In the genomic region with DNA sequence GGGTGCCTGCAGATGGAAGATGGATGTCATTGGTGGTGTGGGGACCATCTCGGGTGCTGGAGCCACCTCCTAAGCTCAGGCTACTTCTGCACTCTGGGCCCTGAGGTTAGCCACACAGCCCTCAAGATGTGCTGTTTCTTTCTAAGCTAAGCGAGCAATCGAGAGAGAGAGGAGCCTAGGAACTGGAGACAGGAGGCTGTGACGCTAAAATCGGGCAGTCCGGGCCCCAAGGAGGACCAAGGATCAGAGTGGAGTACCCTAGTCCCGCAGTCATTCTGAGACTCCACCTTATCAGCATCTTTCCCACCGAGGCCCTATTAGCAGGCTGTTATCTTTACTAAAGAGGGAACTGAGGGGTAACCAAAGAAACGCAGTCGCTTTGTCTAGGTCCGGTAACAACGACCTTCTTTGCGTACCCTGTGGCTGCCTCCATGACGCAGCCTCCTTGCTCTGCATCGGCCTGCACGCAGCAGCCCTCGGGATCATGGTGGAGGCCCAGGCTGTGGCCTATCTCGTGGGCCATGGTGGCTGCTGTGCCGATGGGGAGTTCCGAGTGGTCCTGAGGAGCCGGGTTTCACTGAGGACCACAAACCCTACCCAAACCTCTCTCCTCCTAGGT, we compare ENCODE assay signal across 8 mouse cellular contexts. TPM values are rescaled to one million over a fixed set of nuclear protein-coding genes. Genes with fewer than 3 reads are reported as not detected.
A peak's percentile ranks its signal among the peaks of the same experiment; 100 is the strongest.
DNase-seq lines count a peak whose midpoint lies in the region; ATAC-seq and TF ChIP-seq lines count a peak whose summit lies in the region.

No protein-coding gene starts in this region.

- H3K9me3 ChIP-seq in liver, embryonic 11.5 days (ENCODE audit: control insufficient read depth, low read length) = no peaks in the 10 kb centered on the region
- H3K9me3 ChIP-seq in embryonic facial prominence, embryonic 14.5 days (ENCODE audit: control insufficient read depth, low read length) = no peaks in the 10 kb centered on the region
- H3K9me3 ChIP-seq in intestine, embryonic 14.5 days (ENCODE audit: control insufficient read depth, low read length) = no peaks in the 10 kb centered on the region
- no peaks in the 10 kb centered on the region for H3K9me3 ChIP-seq in neural tube, embryonic 13.5 days

- H3K27me3 ChIP-seq in liver, embryonic 11.5 days (replicated peaks; ENCODE audit: control insufficient read depth, insufficient read depth, low read length) = peaks cover 61% of the 10 kb centered on the region
- peaks cover 45% of the 10 kb centered on the region for H3K27me3 ChIP-seq in embryonic facial prominence, embryonic 14.5 days (replicated peaks; ENCODE audit: control insufficient read depth, insufficient read depth, low read length)
- peaks cover 52% of the 10 kb centered on the region for H3K27me3 ChIP-seq in intestine, embryonic 14.5 days (replicated peaks; ENCODE audit: control insufficient read depth, insufficient read depth, low read length)
- H3K27me3 ChIP-seq in neural tube, embryonic 13.5 days = peaks cover 62% of the 10 kb centered on the region
- H3K27me3 ChIP-seq in thymus, adult 2 months (ENCODE audit: control insufficient read depth, insufficient read depth, low read length) = peaks cover 15% of the 10 kb centered on the region

- H3K36me3 ChIP-seq in liver, embryonic 11.5 days (ENCODE audit: control insufficient read depth, insufficient read depth, low read length) = no peaks in the 10 kb centered on the region
- H3K36me3 ChIP-seq in embryonic facial prominence, embryonic 14.5 days (ENCODE audit: control insufficient read depth, insufficient read depth, low read length) = no peaks in the 10 kb centered on the region
- no peaks in the 10 kb centered on the region for H3K36me3 ChIP-seq in intestine, embryonic 14.5 days (ENCODE audit: control insufficient read depth, insufficient read depth, low read length)
- H3K36me3 ChIP-seq in neural tube, embryonic 13.5 days = no peaks in the 10 kb centered on the region
- H3K36me3 ChIP-seq in thymus, adult 2 months (ENCODE audit: control insufficient read depth, insufficient read depth, low read length) = no peaks in the 10 kb centered on the region

- no peak overlapping the region for H3K27ac ChIP-seq in liver, embryonic 11.5 days (ENCODE audit: low read depth, low read length)
- H3K27ac ChIP-seq in embryonic facial prominence, embryonic 14.5 days (replicated peaks; ENCODE audit: low read depth, low read length) = no peak overlapping the region
- no peak overlapping the region for H3K27ac ChIP-seq in intestine, embryonic 14.5 days (ENCODE audit: low read depth)
- no peak overlapping the region for H3K27ac ChIP-seq in neural tube, embryonic 13.5 days (replicated peaks)
- H3K27ac ChIP-seq in thymus, adult 2 months (ENCODE audit: control insufficient read depth, insufficient read depth, low read length) = no peak overlapping the region

- DNase-seq in liver, embryonic 11.5 days (ENCODE audit: low spot score) = no peak
- no peak for DNase-seq in liver
- no peak for DNase-seq in embryonic facial prominence, embryonic 14.5 days (ENCODE audit: low spot score)
- no peak for DNase-seq in intestine, embryonic 14.5 days (ENCODE audit: low spot score)
- no peak for DNase-seq in thymus, adult 2 months
- DNase-seq in cerebellum, adult 9-10 months = no peak
- no peak for DNase-seq in adrenal gland, postnatal 25 days

- ATAC-seq in liver, embryonic 11.5 days (replicated peaks; ENCODE audit: low FRiP score) = no peak
- ATAC-seq in embryonic facial prominence, embryonic 14.5 days (ENCODE audit: low read depth) = no peak
- no peak for ATAC-seq in intestine, embryonic 14.5 days (replicated peaks; ENCODE audit: low FRiP score, low TSS enrichment, low read depth)
- ATAC-seq in neural tube, embryonic 13.5 days (ENCODE audit: low read depth) = no peak; the same call in 1 of the 2 replicates

- H3K4me3 ChIP-seq in liver, embryonic 11.5 days (ENCODE audit: low read depth, low read length) = peak overlapping the region; percentile 25
- peak overlapping the region; percentile 31 for H3K4me3 ChIP-seq in embryonic facial prominence, embryonic 14.5 days (ENCODE audit: low read depth, low read length)
- H3K4me3 ChIP-seq in intestine, embryonic 14.5 days (ENCODE audit: low read depth, low read length) = peak overlapping the region; percentile 30
- peak overlapping the region; percentile 32 for H3K4me3 ChIP-seq in neural tube, embryonic 13.5 days
- H3K4me3 ChIP-seq in thymus, adult 2 months (ENCODE audit: control insufficient read depth, insufficient read depth, low read length) = no peak overlapping the region

- no peak overlapping the region for H3K9ac ChIP-seq in liver, embryonic 11.5 days (ENCODE audit: low read depth, low read length)
- 0 out of 2 replicates have a peak overlapping the region, but pooled peaks have one; percentile 46 for H3K9ac ChIP-seq in embryonic facial prominence, embryonic 14.5 days (ENCODE audit: low read depth, low read length)
- H3K9ac ChIP-seq in intestine, embryonic 14.5 days (ENCODE audit: low read length) = no peak overlapping the region
- H3K9ac ChIP-seq in neural tube, embryonic 13.5 days = peak overlapping the region; percentile 51

- no peak for TF ChIP-seq CTCF in thymus, adult 2 months (IDR thresholded peaks at IDR 0.05; ENCODE audit: borderline replicate concordance, control insufficient read depth, extremely low read depth, insufficient read depth, low read length, poor library complexity)

- no peak for TF ChIP-seq POLR2A in thymus, adult 2 months (IDR thresholded peaks at IDR 0.05; ENCODE audit: control insufficient read depth, extremely low read depth, insufficient read depth, low read length, poor library complexity)

- WGBS in liver, embryonic 11.5 days = 3% methylated on average over 21 of the region's 21 CpGs
- 5% methylated on average over 20 of the region's 21 CpGs for WGBS in embryonic facial prominence, embryonic 14.5 days
- WGBS in intestine, embryonic 14.5 days = 3% methylated on average over 21 of the region's 21 CpGs
- 5% methylated on average over 21 of the region's 21 CpGs for WGBS in neural tube, embryonic 13.5 days
- whole genome bisulfite sequencing in thymus, adult 2 months = 6% methylated on average over 21 of the region's 21 CpGs

- H3K4me2 ChIP-seq in liver, embryonic 11.5 days = peak overlapping the region; percentile 53
- peak overlapping the region; percentile 57 for H3K4me2 ChIP-seq in embryonic facial prominence, embryonic 14.5 days (ENCODE audit: low read depth, low read length)
- peak overlapping the region; percentile 54 for H3K4me2 ChIP-seq in intestine, embryonic 14.5 days (ENCODE audit: low read length)
- peak overlapping the region; percentile 56 for H3K4me2 ChIP-seq in neural tube, embryonic 13.5 days

- peaks cover 20% of the 10 kb centered on the region for H3K4me1 ChIP-seq in liver, embryonic 11.5 days (replicated peaks; ENCODE audit: control insufficient read depth, insufficient read depth, low read length)
- H3K4me1 ChIP-seq in embryonic facial prominence, embryonic 14.5 days (ENCODE audit: control insufficient read depth, insufficient read depth, low read length) = peaks cover 17% of the 10 kb centered on the region
- peaks cover 24% of the 10 kb centered on the region for H3K4me1 ChIP-seq in intestine, embryonic 14.5 days (replicated peaks; ENCODE audit: control insufficient read depth, insufficient read depth, low read length)
- peaks cover 33% of the 10 kb centered on the region for H3K4me1 ChIP-seq in neural tube, embryonic 13.5 days (replicated peaks)
- H3K4me1 ChIP-seq in thymus, adult 2 months (replicated peaks; ENCODE audit: control insufficient read depth, insufficient read depth, low read length) = peaks cover 9% of the 10 kb centered on the region; the same call in 1 of the 2 replicates

RNA-seq across cellular contexts. Expression of a gene that starts 8.9 kb away (rescaled TPM):
- polyA plus RNA-seq in liver, embryonic 11.5 days (2014; fragmentation: Nextera tagmentation; extraction: Ambion mirVana) = 0.31 and 0.95 TPM in 2 replicates
- polyA plus RNA-seq in embryonic facial prominence, embryonic 14.5 days (2014; fragmentation: Nextera tagmentation; extraction: Ambion mirVana) = 18.4 and 22.7 TPM in 2 replicates
- 1.8 and 1.9 TPM in 2 replicates for polyA plus RNA-seq in intestine, embryonic 14.5 days (2014; fragmentation: Nextera tagmentation; extraction: Ambion mirVana)
- 0.59 and 1.3 TPM in 2 replicates for polyA plus RNA-seq in neural tube, embryonic 13.5 days (2015; fragmentation: Nextera tagmentation; extraction: Ambion mirVana)
- 4.2 and 7.7 TPM in 2 replicates for polyA plus RNA-seq in thymus, adult 2 months (2012; rRNA removed)
- 3.8 and 4.8 TPM in 2 replicates for total RNA-seq in adrenal gland, postnatal 25 days (2021)

RNA-seq across cellular contexts. Expression of a gene that starts 11.9 kb away (rescaled TPM):
- 2.9 and 3.5 TPM in 2 replicates for polyA plus RNA-seq in liver, embryonic 11.5 days (2014; fragmentation: Nextera tagmentation; extraction: Ambion mirVana)
- polyA plus RNA-seq in embryonic facial prominence, embryonic 14.5 days (2014; fragmentation: Nextera tagmentation; extraction: Ambion mirVana) = 31.5 and 32.0 TPM in 2 replicates
- polyA plus RNA-seq in intestine, embryonic 14.5 days (2014; fragmentation: Nextera tagmentation; extraction: Ambion mirVana) = 13.7 and 15.8 TPM in 2 replicates
- 21.3 and 21.8 TPM in 2 replicates for polyA plus RNA-seq in neural tube, embryonic 13.5 days (2015; fragmentation: Nextera tagmentation; extraction: Ambion mirVana)
- polyA plus RNA-seq in thymus, adult 2 months (2012; rRNA removed) = 12.7 and 14.3 TPM in 2 replicates
- total RNA-seq in adrenal gland, postnatal 25 days (2021) = 4.2 and 6.3 TPM in 2 replicates

RNA-seq across cellular contexts. Expression of a gene that starts 31.8 kb away (rescaled TPM):
- 0.73 and 0.78 TPM in 2 replicates for polyA plus RNA-seq in liver, embryonic 11.5 days (2014; fragmentation: Nextera tagmentation; extraction: Ambion mirVana)
- 0.58 and 0.70 TPM in 2 replicates for polyA plus RNA-seq in embryonic facial prominence, embryonic 14.5 days (2014; fragmentation: Nextera tagmentation; extraction: Ambion mirVana)
- polyA plus RNA-seq in intestine, embryonic 14.5 days (2014; fragmentation: Nextera tagmentation; extraction: Ambion mirVana) = 0.30 and 0.41 TPM in 2 replicates
- polyA plus RNA-seq in neural tube, embryonic 13.5 days (2015; fragmentation: Nextera tagmentation; extraction: Ambion mirVana) = 0.13 and 0.36 TPM in 2 replicates
- 10.4 and 14.5 TPM in 2 replicates for polyA plus RNA-seq in thymus, adult 2 months (2012; rRNA removed)
- 2.6 and 2.7 TPM in 2 replicates for total RNA-seq in adrenal gland, postnatal 25 days (2021)

Comparison
In these comparisons a context has a peak if more than half of its experiments do, and no peak if none do; other contexts are left out.
1. H3K9ac ChIP-seq: peak in embryonic facial prominence, embryonic 14.5 days (single experiment) and neural tube, embryonic 13.5 days (single experiment); none in liver, embryonic 11.5 days (single experiment) and intestine, embryonic 14.5 days (single experiment).
2. Peak in every context shown above with its lines, with median percentiles within 50 percentile points of each other: H3K4me2 ChIP-seq.